ENCODE assay signal across 26 mouse cellular contexts in genomic region chr19:5686437-5686836, GRCm38 (mm10). TPM values are rescaled to one million over a fixed set of nuclear protein-coding genes. Genes with fewer than 3 reads are reported as not detected.
"Had no signal": no experiment of that assay in that cellular context is flagged by ENCODE, and none has a peak within 500 bp of the region (broad histone marks: within the 10 kb centered on the region; RNA-seq: fewer than 3 reads in every experiment).

No protein-coding gene starts in this region.

- H3K27me3 ChIP-seq: kidney, embryonic 15.5 days; limb, embryonic 12.5 days; midbrain, embryonic 12.5 days; midbrain, embryonic 15.5 days; neural tube, embryonic 12.5 days; neural tube, embryonic 15.5 days; stomach, embryonic 15.5 days had no signal

- H3K27ac ChIP-seq: kidney, embryonic 15.5 days; layer of hippocampus, adult 2 months; limb, embryonic 12.5 days; macrophage; midbrain, embryonic 12.5 days; midbrain, embryonic 15.5 days; neural tube, embryonic 12.5 days; neural tube, embryonic 15.5 days; stomach, embryonic 15.5 days had no signal

- H3K4me3 ChIP-seq: layer of hippocampus, adult 2 months; neural tube, embryonic 12.5 days had no signal

- ATAC-seq: intestine, postnatal 0 days; lung, postnatal 0 days; midbrain, embryonic 15.5 days had no signal

- H3K9me3 ChIP-seq: kidney, embryonic 15.5 days; limb, embryonic 12.5 days; midbrain, embryonic 12.5 days; midbrain, embryonic 15.5 days; neural tube, embryonic 12.5 days; neural tube, embryonic 15.5 days; stomach, embryonic 15.5 days had no signal

- H3K9ac ChIP-seq: limb, embryonic 12.5 days; midbrain, embryonic 15.5 days; neural tube, embryonic 12.5 days; neural tube, embryonic 15.5 days; stomach, embryonic 15.5 days had no signal

- DNase-seq: kidney, adult 2 months; kidney, postnatal 10 days; layer of hippocampus, adult 9-11 months; lung, embryonic 14.5 days; right cerebral cortex, adult 18-20 months; right cerebral cortex, postnatal 14 days; right cerebral cortex, postnatal 4 days; thymus, adult 18-20 months; thymus, postnatal 36 days had no signal

- H3K4me2 ChIP-seq: lung, embryonic 14.5 days; stomach, embryonic 15.5 days had no signal

RNA-seq across cellular contexts. Expression of gene Kcnk7, which starts 17.7 kb away (rescaled TPM):
- total RNA-seq: layer of hippocampus, postnatal 25 days; left cerebral cortex, adult 18-20 months; left cerebral cortex, postnatal 25 days; liver, adult 2 months; megakaryocyte, adult 5-6 weeks had no signal
- polyA plus RNA-seq: large intestine, adult 2 months; liver, adult 2 months; macrophage had no signal
